Comparison of ENCODE assay signal across 18 mouse cellular contexts in genomic region chr9:96393112-96393511, GRCm38 (mm10). TPM values are rescaled to one million over a fixed set of nuclear protein-coding genes. Genes with fewer than 3 reads are reported as not detected.
DNase-seq lines count a peak whose midpoint lies in the region; ATAC-seq lines count a peak whose summit lies in the region.
"Had no signal": no experiment of that assay in that cellular context is flagged by ENCODE, and none has a peak within 500 bp of the region (broad histone marks: within the 10 kb centered on the region; RNA-seq: fewer than 3 reads in every experiment).

No protein-coding gene starts in this region.

- H3K9me3 ChIP-seq in hindbrain, embryonic 10.5 days: no peaks in the 10 kb centered on the region
- H3K9me3 ChIP-seq: midbrain, embryonic 10.5 days had no signal

- H3K4me1 ChIP-seq in hindbrain, embryonic 10.5 days (replicated peaks): peaks cover 19% of the 10 kb centered on the region

- ATAC-seq in common myeloid progenitor, adult 5-6 weeks (replicated peaks; ENCODE audit: low read depth, poor library complexity, severe bottlenecking): peak; percentile 37
- ATAC-seq in megakaryocyte progenitor cell, adult 5-6 weeks (replicated peaks; ENCODE audit: poor library complexity): peak; percentile 51
- no peak for ATAC-seq in megakaryocyte-erythroid progenitor cell, adult 5-6 weeks (replicated peaks; ENCODE audit: low FRiP score, low TSS enrichment, poor library complexity, severe bottlenecking)
- ATAC-seq: forebrain, embryonic 16.5 days; intestine, postnatal 0 days had no signal

- H3K27ac ChIP-seq in hindbrain, embryonic 10.5 days: no peak overlapping the region
- H3K27ac ChIP-seq: gastrocnemius, adult 2 months; midbrain, embryonic 10.5 days had no signal

- no peak overlapping the region for H3K4me3 ChIP-seq in hindbrain, embryonic 10.5 days
- H3K4me3 ChIP-seq: gastrocnemius, adult 2 months; midbrain, embryonic 10.5 days had no signal

- H3K27me3 ChIP-seq in hindbrain, embryonic 10.5 days (ENCODE audit: insufficient read depth, poor library complexity, severe bottlenecking): no peaks in the 10 kb centered on the region

- 90% methylated on average over 5 of the region's 5 CpGs for WGBS in hindbrain, embryonic 10.5 days

- DNase-seq in layer of hippocampus, adult 9-11 months: peak; percentile 10
- no peak for DNase-seq in layer of hippocampus, adult 11-12 months (ENCODE audit: low spot score)
- peak; percentile 22 for DNase-seq in Muller cell, postnatal 12 days (ENCODE audit: inconsistent ontology term)
- DNase-seq in hindbrain, embryonic 10.5 days (ENCODE audit: low spot score): no peak
- DNase-seq in MN1 (ENCODE audit: low spot score): no peak
- DNase-seq: cerebellum, adult 2 months; gastrocnemius, adult 2 months; kidney, postnatal 14 days; layer of hippocampus, postnatal 36 days; lung, adult 2 months; right cerebral cortex, postnatal 4 days; thymus, postnatal 4 days had no signal

- H3K36me3 ChIP-seq in hindbrain, embryonic 10.5 days: no peaks in the 10 kb centered on the region
- H3K36me3 ChIP-seq: midbrain, embryonic 10.5 days had no signal

RNA-seq across cellular contexts. Expression of gene Atp1b3, which starts 28.9 kb away (rescaled TPM):
- 146 and 155 TPM in 2 replicates for total RNA-seq in common myeloid progenitor, adult 5-6 weeks (2017)
- total RNA-seq in megakaryocyte progenitor cell, adult 5-6 weeks (2015): 206 and 221 TPM in 2 replicates
- total RNA-seq in megakaryocyte progenitor cell, adult 5-6 weeks (2017): 106 and 130 TPM in 2 replicates
- 162 and 177 TPM in 2 replicates for polyA plus RNA-seq in hindbrain, embryonic 10.5 days (2016; fragmentation: Nextera tagmentation; extraction: Ambion mirVana)
- total RNA-seq in megakaryocyte-erythroid progenitor cell, adult 5-6 weeks (2014; fragmentation: Nextera tagmentation): 97.9 and 117 TPM in 2 replicates
- total RNA-seq in megakaryocyte-erythroid progenitor cell, adult 5-6 weeks (2017): 84.7 and 100 TPM in 2 replicates

Comparison
In these comparisons a context has a peak if more than half of its experiments do, and no peak if none do; other contexts are left out.
1. DNase-seq: peak in layer of hippocampus, adult 9-11 months (single experiment) and Muller cell, postnatal 12 days (single experiment); none in layer of hippocampus, adult 11-12 months (single experiment), hindbrain, embryonic 10.5 days (single experiment) and MN1 (single experiment).